Mouse (Mus musculus): ENCODE data around the gene Mup21. TPM values are rescaled to one million over a fixed set of nuclear protein-coding genes. Genes with fewer than 3 reads are reported as not detected.

The Mup21 gene
- not detected for polyA plus RNA-seq (2017; shearing (Covaris generic))

GRCm38 (mm10) chr4:62150811-62151210, at the start of gene Mup21:
Gene Mup21 (minus strand): TSS chr4:62150863.

Other genes with a start within 250 kb of the Mup21 start
- gene Mup20, start 96.7 kb downstream of the Mup21 start, polyA plus RNA-seq (2017; shearing (Covaris generic)), result not detected
- gene Mup3, start 63.5 kb downstream of the Mup21 start, polyA plus RNA-seq (2017; shearing (Covaris generic)), result not detected
- under 1 TPM in 1 of 2 experiments, not detected in 1; 0.45 TPM for gene Zfp37, start 80.2 kb upstream of the Mup21 start, polyA plus RNA-seq (2017; shearing (Covaris generic))
- gene Slc31a2, start 111.7 kb upstream of the Mup21 start, polyA plus RNA-seq (2017; shearing (Covaris generic)), result 10 to 100 TPM; 13.7 to 17.0 TPM
- gene Fkbp15, start 209.7 kb upstream of the Mup21 start, polyA plus RNA-seq (2017; shearing (Covaris generic)), result 10 to 100 TPM; 49.3 to 57.6 TPM
- gene Slc31a1, start 209.9 kb upstream of the Mup21 start, polyA plus RNA-seq (2017; shearing (Covaris generic)), result 1 to 10 TPM; 8.6 to 9.4 TPM